Mouse (Mus musculus) c-Kit-positive CD71-positive TER-119-positive erythroid progenitor cells, embryonic 14.5 days (primary cell): ENCODE measurements around the gene B3gnt2.

Experiments
- DNase-seq: peaks from one replicate; pipeline ENCODE4 v3.0.0-alpha.2; 2013; ENCODE audit warnings: low spot score

The B3gnt2 gene

DNA sequence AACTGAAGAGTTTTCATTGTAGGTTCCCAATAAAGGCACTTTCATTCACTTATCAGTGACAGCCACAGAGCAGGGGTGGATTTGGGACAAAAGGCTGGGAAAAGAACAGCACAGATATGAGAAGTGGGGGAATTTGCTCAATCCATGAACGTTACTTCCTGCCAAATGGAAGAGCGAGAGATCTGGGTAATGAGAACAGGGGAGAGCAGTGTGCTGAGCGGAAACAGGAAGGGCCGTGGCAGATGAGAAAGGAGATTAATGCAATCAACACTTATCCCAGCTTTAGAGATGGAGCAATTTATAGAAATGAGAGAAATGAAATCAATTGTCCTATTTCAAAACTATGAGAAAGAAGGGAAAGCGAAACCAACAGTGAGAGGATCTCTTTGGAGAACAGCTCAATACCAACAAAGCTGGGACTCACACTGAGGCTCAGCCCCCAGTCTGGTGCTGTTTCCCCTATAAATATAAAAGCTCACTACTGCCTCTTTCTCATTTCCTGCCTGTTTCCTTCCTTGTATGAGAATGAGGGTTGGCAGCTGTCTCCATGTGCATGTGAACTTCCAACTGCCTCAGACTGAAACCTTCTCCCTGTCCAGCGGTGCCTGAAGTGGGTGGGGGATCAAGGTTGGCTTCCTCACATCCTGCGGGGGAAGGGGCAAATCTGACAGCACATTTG is 11.0 kb upstream of the B3gnt2 start:
- no peak for DNase-seq

DNA sequence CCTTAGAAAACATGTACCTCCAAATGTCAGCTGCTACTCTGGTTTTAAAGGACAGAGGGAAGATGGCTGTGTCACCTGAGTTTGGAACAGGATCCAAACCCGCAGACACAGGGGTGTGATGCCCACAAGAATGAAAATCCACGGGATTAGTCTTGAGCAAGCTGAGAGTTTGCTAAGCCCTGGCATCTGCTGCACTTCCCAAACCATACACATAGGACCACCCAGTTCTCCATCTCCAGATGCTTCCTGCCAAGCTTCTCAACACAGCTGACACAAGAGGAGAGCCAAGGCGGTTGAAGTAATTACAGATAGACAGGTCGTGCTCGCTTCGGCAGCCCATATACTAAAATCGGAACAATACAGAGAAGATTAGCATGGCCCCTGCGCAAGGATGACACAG is 7.8 kb upstream of the B3gnt2 start:
- no peak for DNase-seq

DNA sequence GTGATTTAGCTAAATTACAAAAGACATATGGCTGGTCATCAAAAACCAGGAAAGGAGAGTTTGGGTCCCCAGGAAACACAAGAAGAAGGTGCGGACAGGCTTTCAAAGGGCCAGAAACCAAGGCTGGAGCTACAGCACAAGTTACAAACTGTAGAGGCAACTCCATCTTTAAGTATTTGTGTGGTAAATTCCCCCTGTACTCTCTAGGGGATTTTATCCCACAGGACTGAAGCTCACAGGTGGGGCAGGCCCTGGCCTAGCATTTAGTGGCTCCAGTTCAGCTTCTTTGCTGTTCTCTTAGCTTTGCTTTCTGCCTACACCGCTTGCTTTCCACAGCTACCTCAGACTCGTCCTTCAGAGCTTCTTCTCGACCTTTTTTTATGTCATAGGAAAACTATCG is 6.9 kb upstream of the B3gnt2 start:
- DNase-seq = no peak

DNA sequence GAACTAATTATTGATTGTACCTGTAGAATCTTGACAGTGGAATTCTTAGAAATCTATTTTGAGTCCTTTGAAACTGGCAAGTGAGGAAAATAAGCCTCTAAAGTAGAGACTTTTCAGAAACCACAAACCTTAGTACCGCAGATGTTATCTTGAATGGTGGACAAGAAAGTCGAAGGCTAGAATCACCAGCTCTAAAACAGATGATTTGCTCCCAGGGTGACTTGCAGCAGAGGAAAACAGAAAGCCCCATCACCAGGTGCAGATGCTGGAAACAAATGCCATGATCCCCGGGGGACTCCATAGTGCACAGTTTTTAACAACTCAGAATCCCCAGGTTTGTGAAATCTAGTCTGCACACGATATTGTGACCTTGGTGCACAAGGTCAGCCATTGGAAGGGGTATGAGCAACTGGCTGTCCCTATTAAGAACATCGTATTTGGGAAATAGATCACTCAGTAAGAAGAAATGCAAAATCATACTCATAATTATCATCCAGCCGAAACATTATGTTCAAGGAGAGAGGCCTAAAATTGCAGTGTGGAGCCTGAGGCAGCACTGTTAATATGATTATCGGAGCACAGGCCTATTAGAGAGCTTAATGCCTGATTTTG is 5.0 kb upstream of the B3gnt2 start:
- no peak for DNase-seq

DNA sequence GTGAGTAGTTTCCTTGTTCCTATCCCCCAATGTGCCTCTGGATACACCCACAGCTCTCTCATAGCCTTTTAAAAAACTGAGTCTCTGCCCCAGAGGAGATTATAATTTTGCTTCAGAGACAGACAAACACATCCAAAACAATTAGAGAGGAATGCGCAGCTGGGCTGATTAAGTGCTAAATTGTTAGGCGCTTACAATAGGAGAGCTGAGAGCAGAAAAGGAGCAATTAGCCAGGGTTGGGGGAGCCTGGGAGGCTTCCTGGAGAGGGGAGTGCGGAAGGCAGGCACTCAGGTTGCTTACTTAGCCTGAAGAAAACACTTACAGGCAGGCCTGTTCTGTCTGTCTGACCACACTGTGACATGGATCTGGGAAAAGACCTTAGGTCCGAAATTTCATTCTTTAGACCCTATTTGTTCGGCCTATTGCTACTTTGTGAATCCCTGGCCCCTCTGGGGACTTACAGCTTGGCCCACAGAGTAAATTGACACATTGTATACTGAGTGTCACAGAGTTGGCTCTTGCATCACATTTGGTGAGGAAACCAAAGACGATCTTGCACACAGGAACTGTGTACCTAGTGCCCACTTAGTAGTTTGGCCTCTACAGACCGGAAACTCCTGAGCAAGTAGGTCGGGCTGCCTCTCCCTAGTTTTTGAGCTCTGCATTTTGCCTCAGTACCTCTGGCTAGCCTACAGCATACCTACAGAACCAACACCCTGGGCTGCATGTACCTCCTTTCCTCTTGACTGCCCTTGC is 3.7 kb upstream of the B3gnt2 start:
- DNase-seq = no peak

DNA sequence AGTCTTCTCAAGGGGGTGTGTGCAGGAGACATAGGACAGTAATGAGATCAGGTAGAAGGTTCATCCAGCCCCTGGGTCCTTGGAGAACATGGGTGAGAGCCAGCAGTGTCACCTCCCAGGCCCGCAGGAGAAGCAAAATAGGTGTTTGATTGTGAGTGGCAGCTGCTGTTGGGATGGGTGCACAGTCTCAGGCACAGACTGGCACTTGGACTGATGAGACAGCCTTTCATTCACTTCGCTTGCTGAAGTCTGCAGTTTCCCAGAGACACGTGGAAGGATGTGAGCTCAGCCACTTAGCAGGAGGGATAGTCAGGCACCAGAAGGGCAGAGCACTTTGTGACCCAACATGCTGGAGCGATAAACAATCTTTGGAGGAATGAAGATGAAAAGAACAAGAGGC is 2.8 kb upstream of the B3gnt2 start:
- no peak for DNase-seq

DNA sequence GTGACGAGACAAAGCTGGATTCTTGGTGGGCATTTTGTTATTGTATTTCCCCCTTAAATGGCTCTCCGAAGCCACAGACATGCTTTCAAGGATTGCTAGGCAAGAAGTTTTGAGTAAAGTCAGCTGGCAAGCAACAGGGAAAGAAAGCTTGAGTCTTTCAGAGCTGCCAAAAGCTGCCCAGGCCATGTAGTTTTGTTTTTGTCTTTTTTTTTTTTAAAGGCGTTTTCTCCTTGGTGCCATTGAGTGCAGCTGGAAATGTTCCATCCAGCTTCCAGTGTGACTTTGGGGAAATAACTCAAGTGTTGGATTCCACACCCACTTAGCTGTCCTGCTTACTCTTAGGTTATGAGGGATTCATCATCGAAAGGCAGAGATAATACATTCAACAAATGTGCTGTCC is 554 bp upstream of the B3gnt2 start:
- DNase-seq = no peak

DNA sequence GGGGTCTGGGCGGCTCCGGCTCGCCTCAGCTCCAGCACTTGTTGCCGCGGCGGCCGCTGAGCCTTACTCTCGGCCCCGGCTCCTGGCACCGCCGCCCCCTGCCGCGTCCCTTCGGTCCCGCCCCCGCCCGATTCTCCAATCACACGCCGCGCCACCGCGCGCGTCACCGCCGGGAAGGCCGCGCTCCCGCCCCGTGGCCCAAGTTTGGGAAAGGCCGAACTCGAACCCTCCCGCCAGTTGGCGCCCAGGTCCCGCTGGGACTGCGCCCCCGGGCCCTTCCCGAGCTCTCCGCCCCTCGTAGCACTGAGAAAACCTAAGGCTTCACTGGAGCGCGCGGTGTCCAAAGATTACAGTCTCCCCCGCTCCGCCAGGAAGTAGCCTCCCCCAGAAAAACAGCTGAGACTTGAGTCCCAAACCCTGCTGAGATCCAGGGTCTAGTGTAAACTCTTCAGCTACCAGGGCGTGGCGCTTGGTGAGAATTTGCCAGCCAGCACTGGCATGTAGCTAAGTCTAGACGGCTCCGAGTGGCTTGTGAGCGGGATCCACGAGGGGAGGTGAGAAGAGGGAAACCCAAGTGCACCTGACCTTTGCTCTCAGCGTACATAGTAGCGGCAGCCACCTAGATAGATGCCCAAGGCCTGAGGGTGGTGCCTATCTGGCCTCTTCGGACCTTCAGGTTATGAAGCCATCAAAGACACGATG is 977 bp downstream of the B3gnt2 start:
- DNase-seq = peak; percentile 79

DNA sequence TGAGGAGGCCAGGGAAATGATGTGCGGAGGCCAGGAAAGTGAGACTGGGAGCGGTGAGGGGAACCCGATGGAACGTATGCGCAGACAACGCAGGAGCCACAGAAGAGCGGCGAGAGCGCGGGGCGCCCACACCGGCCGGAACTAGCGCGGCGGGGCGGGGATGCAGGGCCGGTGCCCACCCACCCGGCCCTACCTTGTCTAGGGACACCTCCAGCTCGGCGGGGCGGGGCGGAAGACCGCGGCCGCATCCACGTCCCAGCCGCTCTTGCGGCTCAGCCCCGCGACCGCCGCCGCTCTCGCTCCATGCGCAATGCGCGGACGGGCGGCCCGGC is 1.5 kb downstream of the B3gnt2 start:
- no peak for DNase-seq

DNA sequence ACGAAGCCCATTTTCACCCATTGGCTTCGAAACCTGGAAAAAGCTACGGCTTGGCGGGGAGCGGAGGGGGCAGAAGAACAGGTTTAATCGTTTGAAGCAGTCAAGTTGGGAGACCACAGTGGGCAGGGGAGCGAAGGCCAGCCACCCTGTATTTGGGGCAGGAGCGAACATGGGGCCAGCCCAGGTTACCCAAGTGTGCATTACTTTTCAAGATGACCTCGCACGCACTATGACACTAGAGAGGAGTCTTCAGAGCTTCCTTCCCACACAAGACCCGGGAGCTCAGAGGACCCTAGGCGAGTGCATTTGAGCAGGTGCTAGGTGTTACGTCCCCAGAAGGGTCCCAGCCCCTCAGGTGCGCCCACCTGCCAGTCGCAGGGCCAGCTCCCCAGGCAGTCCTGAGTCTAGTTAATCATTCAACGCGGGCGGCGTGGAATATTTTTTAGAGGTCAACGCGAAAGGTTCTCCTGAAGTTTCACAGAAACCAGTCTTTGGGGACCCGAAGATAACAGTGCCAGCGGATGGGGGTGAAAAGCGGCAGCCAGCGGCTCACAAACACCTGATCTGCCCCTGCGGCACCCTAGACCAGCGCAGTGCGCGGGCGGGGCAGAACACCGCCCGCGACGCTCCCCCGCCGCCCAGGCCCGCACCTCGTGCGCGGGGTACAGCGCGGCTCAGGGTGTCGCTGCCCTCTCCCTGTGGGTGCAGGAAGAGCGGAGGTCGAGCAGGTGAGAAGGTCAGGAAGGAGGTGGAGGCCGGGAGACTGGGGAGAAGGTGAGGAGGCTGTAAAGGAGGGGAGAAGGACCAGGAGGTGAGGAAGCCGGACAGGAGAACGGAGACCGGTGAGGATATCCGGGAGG is 2.1 kb downstream of the B3gnt2 start:
- DNase-seq = no peak

DNA sequence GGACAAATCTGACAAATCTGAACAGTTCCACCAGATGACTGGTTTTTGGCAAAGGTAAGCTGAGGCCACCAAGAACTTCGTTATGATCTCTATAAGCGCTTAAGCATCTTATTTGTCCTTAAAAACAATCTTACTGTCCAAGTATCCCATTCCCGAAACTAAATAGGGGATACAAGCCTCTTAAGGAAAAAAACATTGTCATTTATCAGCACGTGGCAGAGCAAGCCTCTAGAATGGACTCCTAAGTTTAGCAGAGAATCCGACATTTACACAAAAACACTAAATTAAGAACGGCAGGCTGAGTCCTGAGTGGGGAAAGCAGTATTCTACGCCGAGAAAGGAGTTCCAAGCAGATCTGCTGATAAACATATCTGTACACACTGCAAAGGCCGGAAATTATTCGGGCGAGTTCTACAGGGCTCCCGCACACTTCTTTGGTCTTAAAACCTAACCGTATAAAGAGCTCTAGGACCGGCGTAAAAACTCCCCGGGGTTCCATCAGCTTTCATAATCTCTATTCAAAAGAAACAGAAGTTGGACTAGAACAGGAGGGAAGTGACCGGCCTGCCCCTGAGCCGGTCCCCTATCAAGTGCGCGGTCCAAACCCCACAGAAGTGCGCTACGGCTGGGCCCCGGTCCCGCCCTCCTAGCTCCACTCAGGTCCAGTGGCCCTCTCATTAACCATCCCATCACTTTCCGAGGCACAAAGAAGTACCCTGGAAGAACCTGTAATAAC is 2.9 kb downstream of the B3gnt2 start:
- no peak for DNase-seq

DNA sequence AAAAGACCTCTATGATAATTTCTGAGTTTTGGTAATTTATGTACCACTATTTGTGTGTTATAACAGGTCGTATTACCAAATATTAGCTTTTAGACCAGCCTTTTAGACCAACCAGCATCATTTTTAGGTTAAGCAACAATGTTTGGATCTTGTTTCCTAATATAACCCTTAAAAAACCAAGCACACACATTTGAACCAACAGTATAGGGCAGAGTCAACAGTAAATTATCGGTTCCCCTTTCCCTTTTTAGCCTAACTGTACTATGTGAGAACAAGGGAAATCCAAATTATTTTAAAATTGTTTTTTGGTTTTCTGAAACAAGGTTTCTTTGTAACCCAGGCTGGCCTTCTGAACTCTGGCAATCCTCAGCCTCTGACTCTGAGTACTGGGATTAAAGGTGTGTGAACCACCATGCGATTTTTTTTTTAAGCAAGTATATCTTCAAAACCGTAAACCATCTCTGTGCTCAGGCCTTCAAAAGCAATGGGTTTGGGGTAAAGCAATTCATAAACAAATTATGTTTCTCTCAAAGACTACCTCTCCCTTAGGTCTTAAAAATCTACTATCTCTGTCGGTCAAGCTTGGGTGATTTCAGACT is 3.6 kb downstream of the B3gnt2 start:
- DNase-seq = no peak

DNA sequence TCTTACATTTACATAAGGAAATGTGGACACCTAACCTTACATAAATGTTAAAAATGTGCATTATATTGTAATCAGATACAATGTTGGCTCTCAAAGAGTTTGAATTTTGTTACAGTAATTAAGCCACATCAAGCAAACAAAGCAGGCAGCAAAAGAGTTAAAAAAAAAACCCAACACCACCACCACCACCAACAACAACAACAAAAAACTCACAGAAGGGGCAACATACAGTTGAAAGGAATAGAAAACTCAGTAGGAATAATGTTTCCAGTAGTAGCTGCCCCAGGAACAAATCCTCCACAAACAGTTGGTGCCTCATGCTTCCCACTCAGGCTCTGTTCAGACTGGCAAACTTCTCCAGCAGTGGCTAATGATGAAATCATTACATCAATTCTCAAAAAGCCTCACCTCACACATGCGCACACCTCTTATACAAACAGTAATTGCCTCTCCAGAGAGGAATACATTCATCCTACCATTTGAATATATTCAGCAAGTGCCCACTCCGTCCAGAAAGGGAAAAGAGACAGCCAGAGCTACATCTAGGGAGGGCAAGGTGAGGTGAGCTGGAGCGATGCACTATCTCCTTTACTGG is 4.3 kb downstream of the B3gnt2 start:
- DNase-seq = no peak

DNA sequence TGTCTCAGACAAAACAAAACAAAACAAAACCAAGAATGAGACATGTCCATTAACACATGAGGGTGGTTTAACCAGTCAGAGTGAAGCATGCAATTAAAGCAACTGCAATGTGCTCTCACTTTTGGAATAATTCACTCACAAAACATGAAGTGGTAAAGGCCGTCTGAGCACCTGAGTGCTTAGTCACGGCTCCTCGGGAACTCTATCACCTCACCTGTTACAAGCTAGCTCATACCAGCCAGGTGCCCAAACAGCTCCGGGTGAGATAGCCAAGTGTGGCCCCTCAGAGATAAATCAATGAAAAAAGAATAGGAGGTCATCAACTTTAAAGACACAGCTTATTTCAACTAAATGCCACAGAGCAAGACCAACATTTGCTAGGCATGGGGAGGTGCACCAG is 6.2 kb downstream of the B3gnt2 start:
- DNase-seq = no peak

DNA sequence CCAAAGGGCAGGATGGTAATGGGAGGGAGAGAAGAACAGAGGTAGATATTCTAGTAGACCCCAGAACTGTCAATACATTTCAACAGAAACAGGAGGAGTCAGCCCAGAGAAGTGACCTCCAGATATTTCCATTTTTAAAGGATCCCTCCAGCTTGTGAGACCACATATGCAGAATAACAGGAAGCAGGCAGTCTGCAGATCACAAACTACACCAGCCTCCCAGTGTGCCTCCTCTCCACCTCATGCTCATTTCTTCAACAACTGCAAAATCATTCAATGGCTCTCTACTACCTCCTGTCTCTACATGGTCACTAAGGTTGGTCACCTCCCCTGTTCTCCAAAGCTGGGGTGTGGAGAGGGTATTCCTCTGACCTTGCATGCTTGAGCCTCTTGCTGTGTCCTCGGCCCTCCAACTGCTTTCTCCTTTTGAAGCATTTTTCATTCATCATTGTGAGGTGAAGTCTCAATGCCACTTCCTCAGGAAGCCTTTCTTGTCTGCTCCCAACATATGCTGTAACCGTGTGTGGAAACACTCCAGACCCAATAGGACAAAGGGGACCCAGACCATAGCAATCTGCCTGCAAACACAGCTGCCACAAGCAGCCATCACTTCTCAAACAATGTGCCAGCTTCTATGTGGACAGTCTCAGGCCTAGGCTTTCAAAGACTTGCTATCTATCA is 7.1 kb downstream of the B3gnt2 start:
- no peak for DNase-seq

DNA sequence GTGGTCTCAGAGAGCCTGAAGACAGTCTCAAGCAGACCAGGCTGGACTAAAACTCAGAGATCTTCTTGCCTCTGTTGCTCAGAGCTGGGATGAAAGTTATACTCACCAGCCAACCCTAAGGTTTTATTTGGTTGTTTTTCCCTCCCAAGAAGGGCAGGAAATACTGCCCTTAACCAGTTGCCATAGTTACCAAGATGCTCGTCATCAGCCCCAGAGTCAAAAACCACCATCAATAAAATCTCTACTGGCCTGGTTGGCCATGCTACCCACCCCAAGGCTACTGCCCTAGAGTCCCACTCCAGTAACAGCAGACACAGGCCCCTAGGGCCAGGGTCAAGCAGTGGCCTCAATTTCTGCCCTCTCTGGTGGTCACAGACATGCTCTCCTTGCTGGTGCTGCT is 8.3 kb downstream of the B3gnt2 start:
- DNase-seq = no peak

DNA sequence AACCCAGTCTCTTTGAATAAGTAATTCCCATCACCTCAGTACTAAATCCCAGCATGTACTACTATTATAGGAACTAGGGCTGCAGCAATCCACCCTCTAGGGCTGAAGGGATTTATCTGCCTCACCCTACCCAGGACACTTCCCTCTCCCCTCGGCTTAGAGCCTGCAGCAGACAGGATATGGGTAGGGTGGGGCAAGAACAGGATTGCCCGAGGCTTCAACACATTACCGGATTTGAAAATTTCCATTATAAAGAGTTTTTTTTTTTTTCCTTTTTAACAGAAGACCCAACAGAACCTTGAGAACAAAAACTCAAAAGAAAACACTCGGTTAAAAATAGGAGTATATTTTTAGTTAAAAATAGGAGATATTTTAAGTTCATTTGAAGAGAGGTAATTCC is 9.3 kb downstream of the B3gnt2 start:
- DNase-seq = no peak

DNA sequence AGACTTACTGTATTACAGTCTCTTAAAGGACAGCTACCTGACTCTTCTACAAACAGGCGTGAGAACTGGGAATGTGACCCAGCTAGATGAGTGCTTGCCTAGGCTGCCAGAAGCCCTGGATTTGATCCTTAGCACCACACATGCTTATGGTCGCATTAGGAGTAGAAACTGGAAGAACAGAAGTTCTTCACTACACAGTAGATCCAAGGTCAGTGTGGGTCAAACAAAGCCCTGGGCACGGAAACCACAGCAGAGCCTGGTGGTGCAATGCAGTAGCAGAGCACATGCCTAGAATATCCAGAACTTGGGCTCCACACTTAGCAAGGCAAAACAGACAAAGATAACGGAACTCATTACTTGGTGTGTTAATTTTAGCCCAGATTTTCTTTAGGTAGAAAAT is 10.7 kb downstream of the B3gnt2 start:
- no peak for DNase-seq

DNA sequence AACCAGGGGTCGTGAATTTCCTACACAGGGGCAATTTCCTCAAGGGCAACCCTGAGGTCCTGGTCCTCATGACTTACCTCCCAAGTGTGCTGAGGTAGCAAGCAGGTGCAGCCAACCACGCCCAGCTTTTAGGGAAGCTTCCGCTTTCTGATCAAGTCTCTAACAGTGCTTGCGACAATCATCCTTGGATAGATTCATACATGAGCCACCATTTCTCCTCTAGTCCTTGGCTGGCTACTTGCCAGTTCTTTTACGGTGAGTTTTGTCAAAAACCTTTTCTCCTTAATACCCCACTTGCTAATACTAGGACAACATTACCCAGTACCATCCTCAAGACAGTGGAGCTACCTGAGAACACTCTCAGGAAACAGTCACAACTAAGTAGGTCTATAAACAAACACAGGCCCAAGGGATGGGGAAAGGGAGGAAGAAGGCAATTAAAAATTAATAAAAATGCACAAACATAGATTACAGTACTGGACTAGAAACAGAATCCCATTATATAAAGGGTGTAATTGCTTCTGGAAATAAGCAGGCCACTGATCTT is 12.0 kb downstream of the B3gnt2 start:
- DNase-seq = no peak
